Mouse (Mus musculus) cortical plate, adult 2 months (tissue): Measurements from ENCODE around the gene Tbc1d7.

ENCODE experiments used
- CTCF ChIP-seq: fragments of 200-500 bp; IDR thresholded peaks from 2 replicates; pipeline ENCODE4 v1.5.1; 2011; ENCODE audit warnings: mild to moderate bottlenecking, control low read depth, low read length; ENCODE audit not compliant: insufficient read depth; ENCODE audit errors: extremely low read depth
- POLR2A ChIP-seq: fragments of 200-500 bp; IDR thresholded peaks from 2 replicates; pipeline ENCODE4 v1.6.1; 2011; ENCODE audit warnings: mild to moderate bottlenecking, low read length, control low read depth; ENCODE audit not compliant: insufficient read depth; ENCODE audit errors: extremely low read depth

DNA sequence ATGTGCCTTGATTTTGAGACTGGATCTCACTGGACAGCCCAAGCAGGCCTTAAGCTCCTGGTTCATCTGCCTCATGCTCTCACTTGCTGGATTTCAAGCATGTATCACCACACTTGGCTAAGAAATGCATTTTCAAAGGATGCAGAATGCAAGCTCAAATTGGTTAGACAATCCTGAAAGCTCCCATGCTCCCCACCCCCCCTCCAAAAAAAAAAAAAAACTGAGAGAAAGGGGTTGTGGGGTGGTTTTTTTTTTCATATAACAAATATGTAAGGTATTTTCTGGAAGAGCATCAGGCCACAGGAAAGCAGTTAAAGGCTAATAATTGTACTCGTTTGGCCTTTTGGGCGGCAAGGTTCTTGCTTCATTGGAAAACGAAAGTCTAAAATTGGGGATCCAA lies 58.2 kb downstream of the Tbc1d7 start:
- no peak for TF ChIP-seq POLR2A
- no peak for TF ChIP-seq CTCF
